Mouse (Mus musculus) limb, embryonic 15.5 days (tissue): ENCODE results near the gene Gm27029. TPM values are rescaled to one million over a fixed set of nuclear protein-coding genes. Genes with fewer than 3 reads are reported as not detected.

Experiments
- ATAC-seq: fragments of 200-750 bp; cut with Nextera tagmentation; 2 replicates; pipeline ENCODE4 v1.8.0; 2017; ENCODE audit warnings: low read depth, moderate TSS enrichment; ENCODE audit not compliant: insufficient number of reproducible peaks, low FRiP score, low TSS enrichment
- H3K27ac ChIP-seq: fragments of 300-500 bp; sonication (generic); 2 replicates; pipeline ENCODE4 v1.5.1; 2015; ENCODE audit warnings: moderate library complexity, mild to moderate bottlenecking, inconsistent platforms
- H3K27me3 ChIP-seq: fragments of 300-500 bp; sonication (generic); 2 replicates; pipeline ENCODE4 v1.6.1; 2015; ENCODE audit warnings: inconsistent platforms
- H3K36me3 ChIP-seq: fragments of 300-500 bp; sonication (generic); 2 replicates; pipeline ENCODE4 v1.6.1; 2015; ENCODE audit warnings: inconsistent platforms
- H3K4me1 ChIP-seq: fragments of 300-500 bp; sonication (generic); 2 replicates; pipeline ENCODE4 v1.6.1; 2015; ENCODE audit warnings: inconsistent platforms
- H3K4me2 ChIP-seq: fragments of 300-500 bp; sonication (generic); 2 replicates; pipeline ENCODE4 v1.6.1; 2015; ENCODE audit warnings: mild to moderate bottlenecking, inconsistent platforms
- H3K4me3 ChIP-seq: fragments of 300-500 bp; sonication (generic); 2 replicates; pipeline ENCODE4 v1.5.1; 2015; ENCODE audit warnings: mild to moderate bottlenecking, inconsistent platforms
- H3K9ac ChIP-seq: fragments of 300-500 bp; sonication (generic); 2 replicates; pipeline ENCODE4 v1.6.1; 2015; ENCODE audit warnings: inconsistent platforms
- H3K9me3 ChIP-seq: fragments of 300-500 bp; sonication (generic); 2 replicates; pipeline ENCODE4 v1.6.1; 2016; ENCODE audit warnings: inconsistent platforms
- WGBS: fragments of 180-500 bp; shearing (Covaris S2); methylation state at CpG from one replicate; pipeline ENCODE4 v1.1.7; 2015; 5-methylcytosine and 5-hydroxymethylcytosine counted together
- microRNA-seq: library from miRNA; unstranded; fragments of <30 nt; microRNA quantifications from one replicate; pipeline ENCODE4, GENCODE M21; 2016
- polyA plus RNA-seq: library from polyadenylated mRNA; unstranded; fragments of >200 nt; fragmentation: Nextera tagmentation; extraction: Ambion mirVana; gene quantifications from 2 replicates; pipeline ENCODE4 v1.2.1, GENCODE M21; 2015

Gm27029 gene
- polyA plus RNA-seq, 1 experiment from 2014 or later = 11.8 TPM

DNA sequence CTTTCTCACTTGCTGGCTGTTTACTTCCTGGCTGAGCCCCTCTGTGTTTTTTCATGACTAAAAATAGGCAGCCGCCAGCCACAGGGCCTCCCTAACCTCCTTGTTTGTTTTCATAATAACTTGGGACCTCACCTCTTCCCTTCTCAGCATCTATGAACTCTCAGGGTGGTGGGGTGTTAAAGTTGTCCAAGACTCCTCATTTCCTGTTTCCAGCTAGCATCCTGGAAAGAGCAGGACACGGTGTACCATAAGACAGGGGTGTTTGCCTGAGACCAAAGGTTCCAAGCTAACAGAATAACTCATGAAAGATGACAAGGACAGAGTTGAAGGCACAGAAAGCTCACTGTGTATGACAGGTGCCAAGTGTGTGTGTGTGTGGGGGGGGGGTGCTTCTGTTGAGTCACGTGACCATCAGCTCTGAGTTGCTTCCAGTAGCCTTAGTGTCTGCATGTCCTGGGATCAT is 63.9 kb downstream of the Gm27029 start:
- H3K9me3 ChIP-seq = no peaks in the 10 kb centered on the region
- 47% methylated on average over 3 of the region's 3 CpGs for WGBS
- no peak overlapping the region for H3K27ac ChIP-seq
- H3K4me3 ChIP-seq = no peak overlapping the region
- no peak overlapping the region for H3K4me2 ChIP-seq
- H3K4me1 ChIP-seq = 0 out of 2 replicates have a peak, but pooled peaks cover 2% of the 10 kb centered on the region
- no peak overlapping the region for H3K9ac ChIP-seq
- no peaks in the 10 kb centered on the region for H3K27me3 ChIP-seq
- H3K36me3 ChIP-seq = no peaks in the 10 kb centered on the region
- ATAC-seq = no peak

GRCm38 (mm10) chr11:101359776-101360175 is 64.8 kb downstream of the Gm27029 start:
- Histone ChIP-seq H3K4me1 (0 out of 2 replicates have a peak, but pooled peaks cover 2% of the 10 kb centered on the region), H3K4me3 (no peak overlapping the region), H3K4me2 (no peak overlapping the region), H3K27ac (no peak overlapping the region), H3K27me3 (no peaks in the 10 kb centered on the region), H3K9me3 (no peaks in the 10 kb centered on the region), H3K9ac (no peak overlapping the region), H3K36me3 (no peaks in the 10 kb centered on the region)
- ATAC-seq = no peak
- WGBS = 59% methylated on average over 9 of the region's 9 CpGs

- Histone ChIP-seq H3K9me3 (no peaks in the 10 kb centered on the region), H3K4me2 (no peak overlapping the region), H3K9ac (no peak overlapping the region), H3K36me3 (no peaks in the 10 kb centered on the region), H3K27me3 (no peaks in the 10 kb centered on the region), H3K27ac (no peak overlapping the region), H3K4me3 (no peak overlapping the region), H3K4me1 (0 out of 2 replicates have a peak, but pooled peaks cover 2% of the 10 kb centered on the region)
- no peak for ATAC-seq
- 83% methylated on average over 3 of the region's 3 CpGs for WGBS
Observed at GRCm38 (mm10) chr11:101357505-101358182, 67.0 kb downstream of the Gm27029 start.

Small RNA genes within 50 kb of the gene (microRNA-seq; reads per million reads assigned to microRNA genes)
- not detected for gene Mir6929

Other genes with a start within 250 kb of the Gm27029 start
- 0.14 and 0.36 TPM in 2 replicates for gene Ccr10, start 249.4 kb downstream of the Gm27029 start, polyA plus RNA-seq
- 15.6 and 17.6 TPM in 2 replicates for gene Ezh1, start 198.3 kb downstream of the Gm27029 start, polyA plus RNA-seq
- 99.6 and 110 TPM in 2 replicates for gene Ramp2, start 178.8 kb downstream of the Gm27029 start, polyA plus RNA-seq
- 112 and 120 TPM in 2 replicates for gene Vps25, start 171.1 kb downstream of the Gm27029 start, polyA plus RNA-seq
- 7.9 and 9.9 TPM in 2 replicates for gene Wnk4, start 164.2 kb downstream of the Gm27029 start, polyA plus RNA-seq
- 0.70 and 1.3 TPM in 2 replicates for gene Cntd1, start 145.8 kb downstream of the Gm27029 start, polyA plus RNA-seq
- gene Coa3, start 145.7 kb downstream of the Gm27029 start, polyA plus RNA-seq = 148 and 154 TPM in 2 replicates
- 128 and 137 TPM in 2 replicates for gene Becn1, start 122.5 kb downstream of the Gm27029 start, polyA plus RNA-seq
- gene Psme3, start 108.6 kb downstream of the Gm27029 start, polyA plus RNA-seq = 116 and 125 TPM in 2 replicates
- 1.0 and 1.2 TPM in 2 replicates for gene Aoc2, start 99.7 kb downstream of the Gm27029 start, polyA plus RNA-seq
- gene Aoc3, start 94.2 kb downstream of the Gm27029 start, polyA plus RNA-seq = 0.90 and 1.5 TPM in 2 replicates
- gene G6pc, start 57.2 kb downstream of the Gm27029 start, polyA plus RNA-seq = not detected in 2 replicates
- gene Aarsd1, start 7.2 kb downstream of the Gm27029 start, polyA plus RNA-seq = 52.6 and 57.2 TPM in 2 replicates
- 19.3 and 19.5 TPM in 2 replicates for gene Rundc1, start 289 bp upstream of the Gm27029 start, polyA plus RNA-seq
- 15.5 and 36.1 TPM in 2 replicates for gene Ptges3l, start 537 bp upstream of the Gm27029 start, polyA plus RNA-seq
- 262 and 315 TPM in 2 replicates for gene Rpl27, start 17.5 kb upstream of the Gm27029 start, polyA plus RNA-seq
- gene Ifi35, start 23.6 kb upstream of the Gm27029 start, polyA plus RNA-seq = 23.2 and 25.1 TPM in 2 replicates
- 10.3 and 11.9 TPM in 2 replicates for gene Rnd2, start 40.2 kb upstream of the Gm27029 start, polyA plus RNA-seq
- gene Vat1, start 41.4 kb upstream of the Gm27029 start, polyA plus RNA-seq = 78.6 and 81.3 TPM in 2 replicates
- gene Brca1, start 127.2 kb upstream of the Gm27029 start, polyA plus RNA-seq = 7.2 and 8.6 TPM in 2 replicates
- gene Nbr1, start 127.4 kb upstream of the Gm27029 start, polyA plus RNA-seq = 72.6 and 74.1 TPM in 2 replicates
- 7.0 and 7.7 TPM in 2 replicates for gene Tmem106a, start 157.4 kb upstream of the Gm27029 start, polyA plus RNA-seq
- not detected in 2 replicates for gene Gm11634, start 174.5 kb upstream of the Gm27029 start, polyA plus RNA-seq
- gene Rdm1, start 202.4 kb upstream of the Gm27029 start, polyA plus RNA-seq = 44.1 and 47.8 TPM in 2 replicates
- 6.1 and 7.2 TPM in 2 replicates for gene Arl4d, start 240.7 kb upstream of the Gm27029 start, polyA plus RNA-seq